Mouse (Mus musculus) olfactory bulb, adult 2 months (tissue): ENCODE results near the gene Olfr463.

Experiments
- CTCF ChIP-seq: fragments of 200-500 bp; IDR thresholded peaks from 2 replicates; pipeline ENCODE4 v1.5.1; 2012; ENCODE audit warnings: low read depth, mild to moderate bottlenecking, low read length, moderate library complexity; ENCODE audit not compliant: insufficient read depth
- POLR2A ChIP-seq: fragments of 200-500 bp; IDR thresholded peaks from 2 replicates; pipeline ENCODE4 v1.6.1; 2012; ENCODE audit warnings: mild to moderate bottlenecking, low read depth, low read length, moderate library complexity; ENCODE audit not compliant: insufficient read depth

- TF ChIP-seq CTCF: no peak
- no peak for TF ChIP-seq POLR2A
These were observed 42.6 kb downstream of the Olfr463 start for GRCm38 (mm10) chr11:87854550-87854949.
